Mouse (Mus musculus) megakaryocyte progenitor cell, adult 5-6 weeks (primary cell): ENCODE data around the gene Bcap31. TPM values are rescaled to one million over a fixed set of nuclear protein-coding genes. Genes with fewer than 3 reads are reported as not detected.

Source experiments
- total RNA-seq, 2 experiments: library from RNA; stranded (forward) in 1 of 2; stranded (reverse) in 1 of 2; fragments of 157-497, 149-512 nt in 1 of 2; fragments of 200-1000 nt in 1 of 2; gene quantifications; 2 replicates each; pipeline versions ENCODE4 v1.2.3 to v1.2.4; 2015 to 2017

The Bcap31 gene
- total RNA-seq, 2 experiments from 2014 or later: 218 to 285 TPM

Other genes starting within 250 kb of the Bcap31 start
- gene Bgn, start 232.6 kb downstream of the Bcap31 start, total RNA-seq (2015): 1.3 and 1.4 TPM in 2 replicates
- 0.30 TPM in 1 of 2 replicates, not detected in the other for gene Bgn, start 232.6 kb downstream of the Bcap31 start, total RNA-seq (2017)
- gene Atp2b3, start 213.1 kb downstream of the Bcap31 start, total RNA-seq (2015): not detected in 2 replicates
- not detected in 2 replicates for gene Atp2b3, start 213.1 kb downstream of the Bcap31 start, total RNA-seq (2017)
- 0.22 and 0.67 TPM in 2 replicates for gene Dusp9, start 76.8 kb downstream of the Bcap31 start, total RNA-seq (2015)
- 0.44 and 0.67 TPM in 2 replicates for gene Dusp9, start 76.8 kb downstream of the Bcap31 start, total RNA-seq (2017)
- gene Pnck, start 56.1 kb downstream of the Bcap31 start, total RNA-seq (2015): 0.71 and 1.2 TPM in 2 replicates
- gene Pnck, start 56.1 kb downstream of the Bcap31 start, total RNA-seq (2017): 0.21 TPM in 1 of 2 replicates, not detected in the other
- gene Slc6a8, start 43.0 kb downstream of the Bcap31 start, total RNA-seq (2015): 0.07 and 0.61 TPM in 2 replicates
- gene Slc6a8, start 43.0 kb downstream of the Bcap31 start, total RNA-seq (2017): 0.04 TPM in 1 of 2 replicates, not detected in the other
- gene Abcd1, start 422 bp upstream of the Bcap31 start, total RNA-seq (2015): 34.7 and 37.8 TPM in 2 replicates
- gene Abcd1, start 422 bp upstream of the Bcap31 start, total RNA-seq (2017): 13.6 and 19.4 TPM in 2 replicates
- not detected in 2 replicates for gene Plxnb3, start 40.9 kb upstream of the Bcap31 start, total RNA-seq (2015)
- gene Plxnb3, start 40.9 kb upstream of the Bcap31 start, total RNA-seq (2017): 0.50 TPM in 1 of 2 replicates, not detected in the other
- not detected in 2 replicates for gene Srpk3, start 58.2 kb upstream of the Bcap31 start, total RNA-seq (2015)
- gene Srpk3, start 58.2 kb upstream of the Bcap31 start, total RNA-seq (2017): 0.20 TPM in 1 of 2 replicates, not detected in the other
- gene Idh3g, start 70.7 kb upstream of the Bcap31 start, total RNA-seq (2015): 376 and 396 TPM in 2 replicates
- 231 and 238 TPM in 2 replicates for gene Idh3g, start 70.7 kb upstream of the Bcap31 start, total RNA-seq (2017)
- 537 and 612 TPM in 2 replicates for gene Ssr4, start 70.9 kb upstream of the Bcap31 start, total RNA-seq (2015)
- 295 and 337 TPM in 2 replicates for gene Ssr4, start 70.9 kb upstream of the Bcap31 start, total RNA-seq (2017)
- gene Pdzd4, start 108.8 kb upstream of the Bcap31 start, total RNA-seq (2015): 0.32 and 0.51 TPM in 2 replicates
- gene Pdzd4, start 108.8 kb upstream of the Bcap31 start, total RNA-seq (2017): 1.2 and 2.1 TPM in 2 replicates
- not detected in 2 replicates for gene Avpr2, start 175.9 kb upstream of the Bcap31 start, total RNA-seq (2015)
- gene Avpr2, start 175.9 kb upstream of the Bcap31 start, total RNA-seq (2017): 0.12 and 0.30 TPM in 2 replicates
- 1.3 and 1.5 TPM in 2 replicates for gene L1cam, start 179.9 kb upstream of the Bcap31 start, total RNA-seq (2015)
- gene L1cam, start 179.9 kb upstream of the Bcap31 start, total RNA-seq (2017): 0.17 and 0.46 TPM in 2 replicates
- gene Arhgap4, start 205.7 kb upstream of the Bcap31 start, total RNA-seq (2015): 21.8 and 25.2 TPM in 2 replicates
- gene Arhgap4, start 205.7 kb upstream of the Bcap31 start, total RNA-seq (2017): 39.2 and 40.1 TPM in 2 replicates
- gene Naa10, start 205.8 kb upstream of the Bcap31 start, total RNA-seq (2015): 115 and 125 TPM in 2 replicates
- 169 and 186 TPM in 2 replicates for gene Naa10, start 205.8 kb upstream of the Bcap31 start, total RNA-seq (2017)
- gene Renbp, start 214.7 kb upstream of the Bcap31 start, total RNA-seq (2015): 7.5 and 7.6 TPM in 2 replicates
- gene Renbp, start 214.7 kb upstream of the Bcap31 start, total RNA-seq (2017): 17.6 and 33.4 TPM in 2 replicates